ENCODE assay signal across 8 mouse cellular contexts in the genomic region with DNA sequence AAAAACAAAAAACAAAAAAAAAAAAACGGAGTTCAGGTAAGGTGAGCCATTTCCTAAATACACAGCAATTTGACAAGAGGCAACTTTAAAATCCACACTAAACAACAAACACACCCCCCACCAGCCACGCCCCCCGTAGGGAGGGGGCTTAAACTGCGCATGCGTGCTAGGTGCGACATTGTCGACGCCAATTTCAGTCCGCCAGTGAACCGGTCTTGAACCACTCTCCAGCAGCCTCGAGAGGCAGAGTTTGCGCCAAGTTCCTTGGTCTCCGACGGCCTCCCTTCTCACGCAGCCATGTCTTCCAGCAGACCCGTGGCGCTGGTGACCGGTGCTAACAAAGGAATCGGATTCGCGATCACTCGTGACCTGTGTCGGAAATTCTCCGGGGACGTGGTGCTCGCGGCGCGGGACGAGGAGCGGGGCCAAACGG. TPM values are rescaled to one million over a fixed set of nuclear protein-coding genes. Genes with fewer than 3 reads are reported as not detected.
DNase-seq lines count a peak whose midpoint lies in the region; ATAC-seq and TF ChIP-seq lines count a peak whose summit lies in the region.

No protein-coding gene starts in this region.

- peaks cover 11% of the 10 kb centered on the region for H3K79me2 ChIP-seq in MEL (ENCODE audit: control insufficient read depth, insufficient read depth, low read length, poor library complexity)

- TF ChIP-seq CTCF in MEL (IDR thresholded peaks at IDR 0.05 in 2 of 3, conservative IDR thresholded peaks at IDR 0.05 in 1 of 3; ENCODE audit: control insufficient read depth in 1 of 3, insufficient read depth in 1 of 3, low read depth in 2 of 3, low read length in 3 of 3, poor library complexity in 1 of 3, severe bottlenecking in 1 of 3) = no peak
- peak; percentile 18; the same call in 1 of the 2 replicates for TF ChIP-seq CTCF in lung, postnatal 0 days (IDR thresholded peaks at IDR 0.05)

- no peak for TF ChIP-seq EP300 in MEL (IDR thresholded peaks at IDR 0.05; ENCODE audit: low read depth in 1 of 2, low read length in 2 of 2)
- no peak for TF ChIP-seq EP300 in lung, postnatal 0 days (IDR thresholded peaks at IDR 0.05)

- peak overlapping the region; percentile 85 to 96 for H3K4me3 ChIP-seq in MEL (ENCODE audit: control insufficient read depth in 1 of 2, insufficient read depth in 1 of 2, low read depth in 2 of 2, low read length in 2 of 2)
- peak overlapping the region; percentile 67 for H3K4me3 ChIP-seq in hindbrain, embryonic 10.5 days
- peak overlapping the region; percentile 55 for H3K4me3 ChIP-seq in lung, postnatal 0 days (ENCODE audit: low read depth, low read length)

- H3K27ac ChIP-seq in MEL (ENCODE audit: control insufficient read depth, low read depth, low read length) = 0 out of 2 replicates have a peak overlapping the region, but pooled peaks have one; percentile 6
- H3K27ac ChIP-seq in hindbrain, embryonic 10.5 days = peak overlapping the region; percentile 85
- H3K27ac ChIP-seq in lung, postnatal 0 days (ENCODE audit: low read length) = peak overlapping the region; percentile 57

- H3K36me3 ChIP-seq in MEL (ENCODE audit: control insufficient read depth in 1 of 2, insufficient read depth in 2 of 2, low read length in 2 of 2) = peaks cover 0 to 8% of the 10 kb centered on the region in 2 experiments; a peak in 2 of 4 replicates
- H3K36me3 ChIP-seq in hindbrain, embryonic 10.5 days = peaks cover 32% of the 10 kb centered on the region
- H3K36me3 ChIP-seq in lung, postnatal 0 days (ENCODE audit: insufficient read depth, low read length) = no peaks in the 10 kb centered on the region

- under 1% methylated on average over 32 of the region's 32 CpGs for WGBS in hindbrain, embryonic 10.5 days
- under 1% methylated on average over 32 of the region's 32 CpGs for WGBS in lung, postnatal 0 days

- H3K9me3 ChIP-seq in MEL (replicated peaks; ENCODE audit: insufficient read depth, low read length) = no peaks in the 10 kb centered on the region
- no peaks in the 10 kb centered on the region for H3K9me3 ChIP-seq in hindbrain, embryonic 10.5 days
- H3K9me3 ChIP-seq in lung, postnatal 0 days (ENCODE audit: low read length) = no peaks in the 10 kb centered on the region

- H3K4me1 ChIP-seq in MEL (ENCODE audit: control insufficient read depth in 1 of 2, insufficient read depth in 2 of 2, low read length in 2 of 2) = peaks cover 0 to 5% of the 10 kb centered on the region in 2 experiments; a peak in 2 of 4 replicates
- peaks cover 47% of the 10 kb centered on the region for H3K4me1 ChIP-seq in hindbrain, embryonic 10.5 days (replicated peaks)
- peaks cover 15% of the 10 kb centered on the region; the same call in 1 of the 2 replicates for H3K4me1 ChIP-seq in lung, postnatal 0 days (ENCODE audit: insufficient read depth, low read depth, low read length)

- H3K9ac ChIP-seq in MEL (ENCODE audit: control insufficient read depth, low read depth, low read length, poor library complexity, severe bottlenecking) = peak overlapping the region; percentile 87
- H3K9ac ChIP-seq in lung, postnatal 0 days (replicated peaks; ENCODE audit: low read depth) = peak overlapping the region; percentile 51

- H3K27me3 ChIP-seq in MEL (ENCODE audit: control insufficient read depth in 1 of 2, insufficient read depth in 2 of 2, low read length in 2 of 2) = no peaks in the 10 kb centered on the region
- no peaks in the 10 kb centered on the region for H3K27me3 ChIP-seq in hindbrain, embryonic 10.5 days (ENCODE audit: insufficient read depth, poor library complexity, severe bottlenecking)
- no peaks in the 10 kb centered on the region for H3K27me3 ChIP-seq in lung, postnatal 0 days (replicated peaks; ENCODE audit: insufficient read depth, low read length)

- no peak for TF ChIP-seq RAD21 in MEL (IDR thresholded peaks at IDR 0.05; ENCODE audit: low read depth, low read length)

- H3K4me2 ChIP-seq in lung, postnatal 0 days (replicated peaks; ENCODE audit: low read depth, low read length) = peak overlapping the region; percentile 90

- peak; percentile 46 for ATAC-seq in lung, postnatal 0 days

- peak; percentile 63 to 88; a peak in 3 of 4 replicates for TF ChIP-seq POLR2A in MEL (IDR thresholded peaks at IDR 0.05; ENCODE audit: control insufficient read depth in 1 of 2, insufficient read depth in 1 of 2, low read depth in 1 of 2, low read length in 2 of 2, poor library complexity in 1 of 2)

- peak; percentile 95 for DNase-seq in MEL (ENCODE audit: low read depth, low spot score)
- peak; percentile 80 for DNase-seq in cerebellum, adult 8-10 months
- DNase-seq in forelimb bud, embryonic 11.5 days (ENCODE audit: low read depth, low spot score) = peak; percentile 91
- DNase-seq in hindbrain, embryonic 10.5 days (ENCODE audit: low spot score) = peak; percentile 82
- peak; percentile 75 for DNase-seq in layer of hippocampus, adult 9-11 months
- peak; percentile 95 for DNase-seq in lung, postnatal 0 days (ENCODE audit: low spot score)
- peak; percentile 57 for DNase-seq in ovary, postnatal 10 days (ENCODE audit: low spot score)
- DNase-seq in thymus, postnatal 0 days (ENCODE audit: low spot score) = peak; percentile 94

TF ChIP-seq in MEL, 35 proteins besides CTCF, POLR2A, EP300 and RAD21 (continues in another document):
- TF ChIP-seq USF1 (IDR thresholded peaks at IDR 0.05; ENCODE audit: low read depth, low read length) (0 out of 2 replicates have a peak, but pooled peaks have one; percentile 10), POLR2AphosphoS5 (IDR thresholded peaks at IDR 0.05; ENCODE audit: borderline replicate concordance, low read depth, low read length) (no peak), ELF1 (IDR thresholded peaks at IDR 0.05; ENCODE audit: low read depth, low read length) (no peak), ZNF384 (IDR thresholded peaks at IDR 0.05; ENCODE audit: low read depth, low read length) (peak; percentile 62), HCFC1 (IDR thresholded peaks at IDR 0.05; ENCODE audit: low read depth, low read length) (peak; percentile 74), CHD2 (IDR thresholded peaks at IDR 0.05; ENCODE audit: low read length) (no peak), E2F4 (IDR thresholded peaks at IDR 0.05; ENCODE audit: borderline replicate concordance, low read depth, low read length) (no peak), MEF2A (IDR thresholded peaks at IDR 0.05; ENCODE audit: extremely low read depth, insufficient replicate concordance, low read depth, low read length, poor library complexity, severe bottlenecking) (no peak), POLR2AphosphoS2 (IDR thresholded peaks at IDR 0.05; ENCODE audit: low read length) (peak; percentile 84), MXI1 (IDR thresholded peaks at IDR 0.05; ENCODE audit: low read depth, low read length) (peak; percentile 83), MAX (IDR thresholded peaks at IDR 0.05; ENCODE audit: low read length) (no peak), NRF1 (IDR thresholded peaks at IDR 0.05; ENCODE audit: insufficient read depth, low read depth, low read length, poor library complexity, severe bottlenecking) (peak; percentile 79), ZC3H11A (IDR thresholded peaks at IDR 0.05; ENCODE audit: low read depth, low read length) (no peak), NELFE (IDR thresholded peaks at IDR 0.05; ENCODE audit: low read depth, low read length) (peak; percentile 84), MYB (IDR thresholded peaks at IDR 0.05; ENCODE audit: low read depth, low read length) (no peak), MYC (IDR thresholded peaks at IDR 0.05; ENCODE audit: low read depth, low read length) (no peak), MAZ (IDR thresholded peaks at IDR 0.05; ENCODE audit: low read depth, low read length) (peak; percentile 63; the same call in 1 of the 2 replicates), BHLHE40 (IDR thresholded peaks at IDR 0.05; ENCODE audit: borderline replicate concordance, low read depth, low read length) (no peak), UBTF (IDR thresholded peaks at IDR 0.05; ENCODE audit: borderline replicate concordance, insufficient read depth, low read depth, low read length) (no peak), SMC3 (IDR thresholded peaks at IDR 0.05; ENCODE audit: low read depth, low read length) (no peak), TCF12 (IDR thresholded peaks at IDR 0.05; ENCODE audit: low read depth, low read length) (0 out of 2 replicates have a peak, but pooled peaks have one; percentile 48), TBP (IDR thresholded peaks at IDR 0.05; ENCODE audit: low read depth, low read length) (peak; percentile 78), MAFK (IDR thresholded peaks at IDR 0.05; ENCODE audit: borderline replicate concordance, low read depth, low read length) (no peak), SIN3A (IDR thresholded peaks at IDR 0.05; ENCODE audit: low read length) (peak; percentile 77), CHD1 (IDR thresholded peaks at IDR 0.05; ENCODE audit: low read depth, low read length) (no peak), ZKSCAN1 (IDR thresholded peaks at IDR 0.05; ENCODE audit: low read depth, low read length) (no peak)

RNA-seq across cellular contexts. Expression of a gene that starts 2.0 kb away (rescaled TPM):
- 56.5 and 63.0 TPM in 2 replicates for total RNA-seq in MEL (2012; rRNA removed)
- 100 to 1,000 TPM in 1 of 2 experiments, not detected in 1; 140 TPM for polyA plus RNA-seq in MEL (2012; ENCODE audit: insufficient read depth in 1 of 2, insufficient read length in 2 of 2, low read depth in 1 of 2, low replicate concordance in 2 of 2, missing spikeins in 1 of 2)
- 85.4 and 103 TPM in 2 replicates for polyA plus RNA-seq in hindbrain, embryonic 10.5 days (2016; fragmentation: Nextera tagmentation; extraction: Ambion mirVana)
- 74.0 and 75.7 TPM in 2 replicates for polyA plus RNA-seq in lung, postnatal 0 days (2015; fragmentation: Nextera tagmentation; extraction: Ambion mirVana)
- 82.5 and 89.5 TPM in 2 replicates for polyA plus RNA-seq in thymus, postnatal 0 days (2015; fragmentation: Nextera tagmentation; extraction: Ambion mirVana)

RNA-seq across cellular contexts. Expression of a gene that starts 3.8 kb away (rescaled TPM):
- 17.7 and 19.1 TPM in 2 replicates for total RNA-seq in MEL (2012; rRNA removed)
- 10 to 100 TPM in 1 of 2 experiments, not detected in 1; 14.1 TPM for polyA plus RNA-seq in MEL (2012; ENCODE audit: insufficient read depth in 1 of 2, insufficient read length in 2 of 2, low read depth in 1 of 2, low replicate concordance in 2 of 2, missing spikeins in 1 of 2)
- polyA plus RNA-seq in hindbrain, embryonic 10.5 days (2016; fragmentation: Nextera tagmentation; extraction: Ambion mirVana) = 11.4 and 14.3 TPM in 2 replicates
- polyA plus RNA-seq in lung, postnatal 0 days (2015; fragmentation: Nextera tagmentation; extraction: Ambion mirVana) = 5.6 and 6.7 TPM in 2 replicates
- polyA plus RNA-seq in thymus, postnatal 0 days (2015; fragmentation: Nextera tagmentation; extraction: Ambion mirVana) = 61.3 and 71.7 TPM in 2 replicates

RNA-seq across cellular contexts. Expression of a gene that starts 20.2 kb away (rescaled TPM):
- not detected in 2 replicates for total RNA-seq in MEL (2012; rRNA removed)
- 1 to 10 TPM in 1 of 2 experiments, not detected in 1; 4.6 TPM for polyA plus RNA-seq in MEL (2012; ENCODE audit: insufficient read depth in 1 of 2, insufficient read length in 2 of 2, low read depth in 1 of 2, low replicate concordance in 2 of 2, missing spikeins in 1 of 2)
- not detected in 2 replicates for polyA plus RNA-seq in hindbrain, embryonic 10.5 days (2016; fragmentation: Nextera tagmentation; extraction: Ambion mirVana)
- not detected in 2 replicates for polyA plus RNA-seq in lung, postnatal 0 days (2015; fragmentation: Nextera tagmentation; extraction: Ambion mirVana)
- polyA plus RNA-seq in thymus, postnatal 0 days (2015; fragmentation: Nextera tagmentation; extraction: Ambion mirVana) = 0.18 and 0.25 TPM in 2 replicates

Comparison
In these comparisons a context has a peak if more than half of its experiments do, and no peak if none do; other contexts are left out.
1. Peak in every context shown above with its lines: DNase-seq, ATAC-seq, H3K4me3 ChIP-seq and H3K27ac ChIP-seq.
2. H3K27ac ChIP-seq: peak in every context shown above with its lines; median percentile 85 in hindbrain, embryonic 10.5 days; 57 in lung, postnatal 0 days; 6 in MEL.